Mouse (Mus musculus) neural tube, embryonic 10.5 days (tissue): ENCODE measurements around the gene Golt1a.
A peak's percentile ranks its signal among the peaks of the same experiment; 100 is the strongest.

Experiments used
- DNase-seq: peaks from one replicate; pipeline ENCODE4 v3.0.0-alpha.2; 2017; ENCODE audit warnings: low spot score; ENCODE audit errors: extremely low spot score

The Golt1a gene

DNA sequence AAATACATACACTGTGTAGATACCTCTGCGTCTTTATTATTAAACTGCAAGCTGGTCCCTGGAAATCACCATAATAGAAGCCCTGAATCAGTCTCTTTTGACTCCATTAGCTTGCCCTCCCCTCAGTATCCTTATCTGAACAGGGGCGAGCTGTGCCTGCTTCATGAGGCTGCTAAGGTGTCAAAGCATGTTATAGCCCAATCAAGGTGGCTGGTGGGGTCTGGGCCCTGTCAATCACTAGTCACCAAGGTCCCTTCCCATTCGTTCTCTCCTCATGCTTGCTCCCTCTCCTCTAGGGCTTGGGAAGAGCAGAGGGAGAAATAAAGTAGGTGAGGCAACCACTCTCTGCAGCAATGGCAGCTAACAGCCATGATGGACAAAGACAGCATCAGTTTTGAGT is 37.6 kb downstream of the Golt1a start:
- no peak for DNase-seq

DNA sequence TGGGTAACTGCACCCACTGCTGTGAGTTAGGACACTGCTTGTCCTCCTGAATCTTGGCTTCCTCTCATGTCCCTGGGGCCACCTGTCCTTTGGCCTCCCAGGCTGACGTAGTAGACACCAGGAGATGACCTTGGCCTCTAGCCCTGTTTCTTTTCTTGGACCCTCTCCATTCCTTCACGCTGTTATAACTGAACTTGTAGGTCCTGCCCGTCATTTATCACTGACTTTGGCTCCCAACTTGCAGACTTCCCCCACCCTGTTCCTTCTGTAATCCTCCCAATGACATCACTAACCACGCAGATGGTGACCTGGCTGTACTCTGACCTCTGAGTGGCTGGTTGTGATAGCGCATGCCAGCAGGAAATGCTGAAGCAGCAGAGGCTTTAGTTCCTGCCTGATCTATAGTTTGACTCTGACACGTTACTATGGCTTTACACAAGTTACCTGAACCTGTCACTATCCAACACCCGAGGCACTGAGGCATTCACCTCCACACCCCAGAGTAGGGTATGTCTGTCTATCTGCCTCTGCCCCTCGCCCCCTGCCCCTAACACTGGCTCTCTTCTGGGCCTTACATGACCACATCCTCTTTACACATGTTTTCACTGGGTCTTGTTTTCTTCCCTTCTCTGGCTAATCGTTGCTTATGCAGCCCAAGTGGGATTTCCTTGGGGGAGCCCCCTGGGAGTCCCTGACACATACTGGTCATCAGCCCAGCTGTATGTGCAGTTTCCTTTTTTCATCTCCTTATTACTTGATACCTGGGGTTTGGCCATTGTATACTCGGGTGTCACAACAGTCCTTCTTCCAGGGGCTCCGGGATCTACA is 38.3 kb downstream of the Golt1a start:
- no peak for DNase-seq

DNA sequence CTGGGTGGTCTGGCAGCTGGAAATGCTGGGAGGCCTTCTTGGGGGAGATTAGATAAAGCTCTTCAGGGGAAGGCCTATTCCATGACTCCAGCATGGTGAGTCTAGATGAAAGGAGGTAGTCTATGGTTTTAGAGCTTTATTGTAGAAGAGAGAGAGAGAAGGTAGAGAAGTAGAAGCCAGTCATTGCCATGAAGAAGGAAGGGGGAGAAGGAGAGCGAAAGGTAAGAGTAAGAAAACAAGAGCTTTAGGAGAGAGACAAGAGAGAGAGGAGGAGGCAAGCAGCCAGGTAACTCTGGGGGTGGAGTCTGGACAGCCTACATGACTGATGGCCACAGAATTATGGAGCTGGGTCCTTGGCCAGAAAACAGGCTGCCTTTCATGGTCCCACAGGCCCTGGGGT is 40.6 kb downstream of the Golt1a start, which contains the start of gene Ren1:
Ren1 (plus strand) TSS at position 301 of the 400 bp plus-strand sequence.
- DNase-seq: no peak

DNA sequence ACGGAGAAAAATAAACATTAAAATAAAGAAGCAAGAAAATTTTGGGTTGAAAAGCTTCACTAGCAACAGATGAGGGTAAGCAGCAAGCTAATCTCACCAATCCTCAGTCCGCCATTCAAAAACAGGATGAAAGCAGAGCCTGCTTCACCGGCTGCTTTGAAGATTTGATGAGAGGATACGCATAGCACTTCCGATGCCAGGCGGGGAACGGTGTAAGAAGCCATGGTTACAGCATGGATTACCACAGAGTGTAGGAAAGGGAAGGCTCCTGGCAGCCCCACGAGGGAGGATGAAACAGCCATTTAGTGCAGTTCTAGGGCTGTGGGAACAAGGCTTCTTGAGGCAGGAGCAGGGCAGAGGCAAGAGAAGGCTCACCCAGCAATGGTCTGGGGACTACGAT is 42.2 kb downstream of the Golt1a start:
- no peak for DNase-seq

DNA sequence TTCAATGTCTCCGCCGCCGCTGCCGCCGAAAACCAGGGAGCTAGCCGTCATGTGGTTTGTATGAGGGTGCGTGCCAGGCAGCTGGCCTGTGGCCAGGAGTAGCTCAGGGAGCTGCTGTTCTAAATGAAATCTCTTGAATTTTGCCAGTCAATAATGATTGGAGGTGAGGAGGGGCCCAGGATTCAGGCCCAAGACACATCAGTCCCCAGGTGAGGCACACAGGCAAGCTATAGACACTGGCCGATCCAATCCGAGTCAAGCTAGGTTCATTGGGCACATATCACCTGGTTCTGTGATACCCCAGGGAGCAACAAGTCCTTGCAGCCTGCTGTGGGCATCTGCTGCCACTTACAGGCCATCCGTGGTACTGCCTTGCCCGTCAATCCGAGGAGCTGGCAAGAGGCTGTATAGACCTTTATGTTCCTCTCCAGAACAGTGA is 43.8 kb downstream of the Golt1a start:
- peak; percentile 74 for DNase-seq

DNA sequence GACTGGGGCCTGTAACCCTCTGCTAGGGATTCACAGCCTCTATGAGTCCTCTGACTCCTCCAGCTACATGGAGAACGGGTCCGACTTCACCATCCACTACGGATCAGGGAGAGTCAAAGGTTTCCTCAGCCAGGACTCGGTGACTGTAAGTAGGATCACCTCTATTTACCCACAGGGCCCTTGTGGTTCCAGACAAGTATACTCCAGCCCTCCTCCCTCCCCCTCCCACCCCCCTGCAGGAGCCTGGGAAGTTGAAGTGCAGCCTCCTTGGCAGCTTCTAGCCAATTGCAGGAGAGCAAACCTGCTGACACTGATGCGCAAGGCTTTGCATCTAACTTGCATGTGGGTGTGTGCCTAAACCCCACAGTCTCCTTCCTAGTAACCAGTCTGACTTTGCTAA is 45.9 kb downstream of the Golt1a start:
- DNase-seq: no peak

DNA sequence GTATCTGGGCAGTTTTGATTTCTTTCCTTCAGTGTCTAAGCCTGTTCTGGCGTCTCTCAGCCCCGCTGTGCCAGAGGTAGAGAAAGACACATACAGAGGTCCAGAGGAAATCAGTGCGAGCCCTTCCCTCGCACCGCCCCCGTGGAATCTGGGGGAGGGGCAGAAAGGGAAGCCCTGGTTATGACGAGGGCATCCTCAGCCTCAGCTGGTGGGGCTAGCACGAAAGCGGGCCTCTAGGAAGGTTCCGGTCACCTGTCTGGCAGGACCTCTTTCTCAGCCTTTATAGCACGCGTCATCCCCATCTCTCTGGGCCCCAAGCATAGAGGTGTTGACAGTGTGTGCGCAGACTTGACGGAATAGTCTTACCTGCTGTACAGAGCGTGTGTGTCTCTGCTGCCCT is 46.3 kb downstream of the Golt1a start:
- no peak for DNase-seq

DNA sequence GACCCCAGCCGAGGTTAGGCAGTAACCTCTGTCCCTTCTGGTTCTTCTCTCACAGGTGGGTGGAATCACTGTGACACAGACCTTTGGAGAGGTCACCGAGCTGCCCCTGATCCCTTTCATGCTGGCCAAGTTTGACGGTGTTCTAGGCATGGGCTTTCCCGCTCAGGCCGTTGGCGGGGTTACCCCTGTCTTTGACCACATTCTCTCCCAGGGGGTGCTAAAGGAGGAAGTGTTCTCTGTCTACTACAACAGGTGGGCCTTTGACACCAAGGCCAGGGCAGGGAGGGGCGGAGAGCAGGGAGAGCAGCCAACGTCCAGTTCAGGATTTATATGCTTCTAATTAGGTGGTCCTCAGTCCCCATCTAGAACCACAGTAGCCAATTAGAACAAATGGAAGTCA is 46.7 kb downstream of the Golt1a start:
- no peak for DNase-seq

DNA sequence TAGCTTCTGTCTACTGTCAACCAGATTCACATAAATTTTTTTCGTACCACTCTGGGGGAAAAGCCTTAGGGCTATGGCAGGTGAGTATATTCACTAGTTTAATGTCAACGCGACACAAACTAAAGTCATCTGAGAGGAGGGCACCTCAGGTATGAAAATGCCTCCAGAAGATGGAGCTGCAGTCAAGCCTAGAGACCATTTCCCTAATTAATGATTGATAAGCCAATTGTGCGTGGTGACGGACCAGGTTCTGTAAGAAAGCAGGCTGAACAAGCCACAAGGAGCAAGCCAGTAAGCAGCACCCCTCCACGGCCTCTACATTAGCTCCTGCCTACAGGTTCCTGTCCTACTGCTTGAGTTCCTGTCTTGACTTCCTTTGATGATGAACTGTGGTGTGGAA is 51.4 kb downstream of the Golt1a start:
- no peak for DNase-seq

DNA sequence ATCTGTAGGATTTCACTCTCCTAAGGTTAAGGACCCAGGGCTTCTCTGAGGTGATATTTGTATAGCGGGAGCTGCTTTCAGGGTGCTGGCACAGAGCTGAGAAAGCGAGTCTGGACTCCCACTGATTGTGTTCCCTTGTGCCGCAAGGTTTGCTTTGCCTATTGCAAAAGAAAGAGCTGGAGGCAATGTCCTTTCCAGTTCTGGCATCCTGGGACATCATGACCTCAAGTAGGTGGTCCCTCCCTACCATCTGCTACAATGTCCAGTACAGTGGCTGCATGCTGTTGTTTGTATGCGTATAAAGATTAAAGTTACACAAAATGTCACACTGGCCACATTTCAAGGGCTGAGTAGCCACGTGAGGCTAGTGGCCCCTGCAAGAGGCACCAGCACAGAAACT is 52.5 kb downstream of the Golt1a start:
- DNase-seq: no peak

DNA sequence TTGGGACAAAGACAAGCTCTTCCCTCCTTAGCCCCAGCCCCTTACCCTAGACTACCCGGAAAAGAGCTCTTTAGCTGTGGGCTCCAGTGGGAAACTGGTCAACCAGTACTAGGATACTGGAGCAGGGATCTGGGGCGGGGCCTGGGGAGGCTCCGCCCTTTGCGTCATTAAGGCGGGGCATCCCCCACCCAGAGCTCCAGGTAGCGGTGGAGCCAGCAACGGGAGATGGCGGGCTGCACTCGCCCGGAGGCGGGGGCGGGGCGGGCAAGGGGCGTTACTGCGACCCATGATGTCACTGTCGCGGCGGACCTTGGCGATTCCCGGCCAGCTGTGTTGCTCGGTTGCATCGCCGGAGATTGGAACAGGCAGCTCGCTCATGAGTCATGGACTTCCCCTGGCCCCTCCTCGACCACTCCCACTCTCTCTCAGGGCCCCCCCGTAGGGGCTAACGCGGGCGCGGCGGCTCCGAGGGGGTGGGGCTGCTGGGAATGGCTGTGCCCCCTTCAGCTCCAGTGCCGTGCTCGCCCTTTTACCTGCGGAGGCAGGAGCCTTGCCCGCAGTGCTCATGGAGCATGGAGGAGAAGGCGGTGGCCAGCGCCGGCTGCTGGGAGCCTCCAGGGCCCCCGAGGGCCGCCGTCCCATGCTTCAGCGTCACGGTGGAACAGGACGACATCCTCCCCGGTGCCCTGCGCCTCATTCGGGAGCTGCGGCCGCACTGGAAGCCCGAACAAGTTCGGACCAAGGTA is 53.8 kb downstream of the Golt1a start, which contains the start of gene Etnk2:
Etnk2 (plus strand) TSS at position 297 of the 746 bp plus-strand sequence.
- DNase-seq: peak; percentile 87

DNA sequence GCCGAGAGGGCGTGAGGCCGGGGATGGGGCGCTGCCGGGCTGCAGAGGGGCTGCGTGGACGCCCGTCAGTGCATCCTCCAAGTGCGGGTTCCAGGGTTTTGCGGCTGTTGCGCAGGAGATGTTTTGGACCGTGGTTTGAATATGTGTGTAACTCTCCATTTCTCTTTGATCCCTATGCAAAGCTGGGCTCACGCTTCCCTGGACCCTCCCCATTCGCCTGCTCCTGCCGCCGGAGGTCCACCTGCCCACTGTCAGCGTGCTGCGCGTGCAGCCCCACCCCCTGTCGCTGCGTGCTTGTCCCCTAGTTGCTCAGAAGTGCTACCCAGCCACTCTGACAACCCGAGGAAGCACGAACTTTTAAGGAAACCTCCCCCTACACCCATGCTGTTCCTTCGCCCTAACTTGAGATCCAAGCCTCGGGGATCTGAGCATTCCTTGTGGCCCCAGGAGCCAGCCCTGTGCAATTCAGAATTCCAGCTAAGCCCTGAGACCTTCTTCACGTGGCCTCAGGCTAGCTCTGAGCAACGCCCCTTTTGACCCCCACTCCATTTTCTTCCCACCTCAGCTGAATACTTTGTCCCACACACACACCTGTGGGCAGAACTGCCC is 54.5 kb downstream of the Golt1a start:
- DNase-seq: no peak

DNA sequence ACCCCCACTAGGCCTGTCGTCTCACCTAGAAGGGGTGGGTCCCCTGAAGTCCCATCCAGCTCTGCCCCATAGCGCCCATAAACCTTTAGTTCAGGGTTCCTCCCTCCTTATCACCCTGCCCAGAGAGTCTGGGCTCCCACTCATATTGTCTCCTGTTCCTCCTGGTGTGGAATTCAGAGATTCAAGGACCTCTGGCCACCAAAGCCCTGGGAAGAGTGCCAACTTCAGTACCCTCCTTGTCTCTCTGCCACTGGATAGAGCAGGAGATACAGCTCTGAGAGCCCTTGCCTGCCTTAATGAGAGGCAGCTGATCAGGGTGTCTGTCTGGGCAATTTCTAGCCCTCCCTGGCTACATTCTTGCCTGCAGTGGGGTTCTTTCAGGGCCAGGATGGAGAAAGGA is 55.3 kb downstream of the Golt1a start:
- DNase-seq: no peak

DNA sequence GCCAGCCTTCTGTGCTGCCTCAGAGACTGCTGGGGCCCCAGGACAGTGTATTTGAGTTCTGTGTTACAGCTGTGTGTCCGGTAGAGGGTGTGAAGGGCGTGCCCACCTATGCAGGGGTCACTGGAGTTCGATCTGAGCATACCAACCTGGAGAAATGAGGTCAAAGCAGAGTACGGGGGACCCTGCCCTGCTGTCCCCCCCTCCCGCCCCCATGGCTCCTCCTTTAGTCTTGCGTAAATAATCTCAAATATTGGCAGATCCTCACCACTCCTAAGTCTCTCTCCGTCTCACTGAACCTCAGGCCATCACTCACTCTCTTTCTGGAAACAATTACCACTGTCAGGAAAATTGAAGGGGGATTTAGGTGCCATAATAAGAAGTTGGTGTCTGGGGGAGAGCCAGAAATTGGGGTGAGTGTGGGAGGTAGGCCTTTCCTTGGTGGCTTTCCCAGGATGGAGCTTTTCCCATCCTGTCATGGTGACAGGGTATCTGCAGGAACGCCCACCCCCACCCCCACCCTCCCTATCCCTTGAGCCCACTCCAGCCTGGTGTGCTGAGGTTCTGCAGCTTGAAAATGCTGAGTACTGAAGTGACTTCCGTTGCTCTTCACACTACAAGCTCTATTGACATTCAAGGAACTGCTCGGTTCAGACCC is 57.5 kb downstream of the Golt1a start:
- DNase-seq: no peak

DNA sequence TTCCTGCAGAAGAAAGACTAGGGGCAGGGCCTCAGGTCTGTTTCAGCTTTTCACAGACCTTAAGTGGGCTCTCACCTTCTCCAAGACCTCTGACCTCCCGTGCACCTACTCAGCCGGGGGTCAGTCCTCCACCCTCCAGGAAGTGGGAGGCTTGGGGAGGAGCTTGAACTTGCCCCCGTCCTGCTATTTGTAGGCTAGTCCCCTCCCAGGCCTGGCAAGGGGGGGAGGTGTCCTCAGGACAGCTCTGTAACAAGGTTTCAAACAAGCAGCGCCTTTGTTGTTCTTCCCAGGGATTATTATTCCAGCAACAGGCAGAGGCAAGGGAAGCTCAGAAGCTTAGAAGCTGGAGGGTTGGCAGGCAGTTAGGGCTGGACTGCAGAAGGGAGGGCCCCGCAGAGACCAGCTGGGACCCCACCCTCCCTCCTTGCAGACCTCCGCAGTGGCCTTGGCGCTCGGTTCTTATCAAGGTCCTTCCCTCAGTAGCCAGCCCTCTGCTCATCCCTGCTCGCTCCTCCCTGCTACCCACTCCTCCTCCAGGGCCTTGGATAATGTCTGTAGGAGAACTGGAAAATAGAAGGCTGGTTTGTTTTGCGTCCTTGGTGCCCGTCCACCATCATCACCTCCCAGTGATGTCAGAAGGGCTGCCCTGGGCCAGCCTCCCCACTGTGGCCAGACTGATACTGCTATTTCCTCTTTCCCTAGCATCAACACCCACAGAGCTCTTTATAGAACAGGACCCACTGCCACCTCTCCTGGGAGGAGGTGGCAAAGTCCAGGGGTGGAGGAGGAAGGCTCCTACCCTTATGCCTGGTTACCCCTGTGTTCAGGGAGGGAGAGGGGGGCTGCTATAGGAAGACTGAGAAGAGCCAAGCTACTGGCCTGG is 58.2 kb downstream of the Golt1a start:
- peak; percentile 49 for DNase-seq

DNA sequence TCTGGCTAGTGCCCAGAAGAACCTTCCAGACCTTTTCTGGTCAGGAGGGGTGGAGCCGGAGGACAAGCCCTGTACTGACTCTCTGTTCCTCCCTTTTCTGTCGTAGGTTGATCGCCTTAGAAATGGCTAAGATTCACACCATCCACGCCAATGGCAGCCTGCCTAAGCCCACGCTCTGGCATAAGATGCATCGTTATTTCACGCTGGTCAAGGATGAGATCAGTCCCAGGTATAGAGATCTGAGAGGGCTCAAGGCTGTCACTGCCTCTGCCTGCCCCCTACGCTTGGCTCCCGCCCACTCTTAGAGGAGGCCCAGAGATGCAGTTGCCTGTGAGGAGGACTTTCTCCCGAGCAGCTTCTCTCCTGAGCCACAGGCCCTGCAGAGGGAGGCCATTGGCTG is 59.0 kb downstream of the Golt1a start:
- no peak for DNase-seq

DNA sequence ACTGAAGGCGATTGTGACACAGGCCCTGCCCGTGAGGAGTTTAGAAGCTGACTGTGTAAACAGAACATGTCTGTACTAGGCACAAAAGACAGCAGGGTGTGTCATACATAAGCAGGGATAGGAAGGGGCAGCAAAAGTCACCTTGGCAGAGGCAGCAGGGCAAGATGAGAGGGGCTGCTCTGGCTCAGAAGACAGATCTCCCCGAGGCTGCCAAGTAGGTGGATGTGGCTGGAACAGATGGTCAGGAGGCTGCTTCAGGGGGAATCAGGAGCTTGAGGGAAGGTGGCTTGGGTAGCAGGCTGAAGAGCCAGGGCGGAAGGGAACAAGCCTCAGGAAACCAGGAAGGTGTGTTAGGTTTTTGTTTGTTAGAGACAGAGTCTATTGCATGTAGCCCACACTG is 60.8 kb downstream of the Golt1a start:
- DNase-seq: no peak

DNA sequence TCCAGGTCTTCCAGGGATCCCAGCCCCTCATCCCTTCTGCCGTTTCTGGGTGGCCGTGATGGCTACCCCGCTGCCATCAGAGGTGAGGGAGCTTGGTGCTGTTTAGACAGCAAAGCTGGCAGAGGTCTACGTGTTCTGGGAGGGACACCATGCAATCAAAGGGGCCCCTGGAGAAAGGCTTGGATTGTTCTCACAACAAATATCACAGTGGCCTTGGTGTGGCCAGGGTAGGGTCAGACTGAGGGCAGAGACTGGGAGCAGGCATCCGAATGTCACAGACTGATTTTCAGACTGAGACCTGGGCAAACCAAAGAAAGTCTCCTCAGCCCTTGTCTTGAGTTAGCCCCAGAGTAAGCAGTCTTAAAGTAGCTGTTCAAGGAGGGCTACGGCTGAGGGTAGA is 61.8 kb downstream of the Golt1a start:
- DNase-seq: no peak

DNA sequence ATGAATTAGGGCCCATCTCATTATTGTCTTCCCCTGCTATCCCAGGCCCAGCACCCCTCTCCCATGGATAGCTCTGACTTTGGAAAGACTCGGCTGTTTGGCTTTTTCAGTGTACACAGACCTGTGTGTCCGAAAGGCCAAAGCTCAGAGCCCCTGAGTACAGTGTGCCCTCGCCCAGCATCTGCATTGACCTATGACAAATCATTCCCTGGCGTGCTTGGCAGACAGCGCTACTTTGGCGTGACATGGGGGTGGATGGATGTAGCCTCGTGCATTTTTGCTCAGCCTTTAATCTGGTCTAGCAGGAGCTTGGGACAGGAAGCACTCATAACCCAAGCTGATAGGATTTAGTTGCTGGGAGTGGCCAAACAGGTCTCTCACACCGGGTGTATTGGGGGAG is 62.5 kb downstream of the Golt1a start:
- DNase-seq: no peak
